Mouse (Mus musculus) liver, adult 10 weeks (tissue): ENCODE data around the gene Ipo8. TPM values are rescaled to one million over a fixed set of nuclear protein-coding genes. Genes with fewer than 3 reads are reported as not detected.

Source experiments
- polyA plus RNA-seq: library from polyadenylated mRNA; stranded (reverse); fragments of 350-450 nt; fragmentation: Illumina TruSeq; extraction: RNeasy Lipid Tissue Mini Kit (QIAGEN cat#74804); gene quantifications from one replicate; pipeline ENCODE4 v1.2.3, GENCODE M21; 2014; ENCODE audit warnings: low read depth, low replicate concordance

Gene Ipo8
- polyA plus RNA-seq, result 35.0 TPM

GRCm38 (mm10) chr6:148830748-148831727 is at the start of gene Ipo8:
TSS of gene Ipo8 (minus strand) at chr6:148831467.

Other genes starting within 250 kb of the Ipo8 start
- 4.6 TPM for gene Caprin2, start 64.8 kb upstream of the Ipo8 start, polyA plus RNA-seq
- 3.6 TPM for gene Sinhcaf, start 115.0 kb upstream of the Ipo8 start, polyA plus RNA-seq